Mouse (Mus musculus) CD8-positive naive resting alpha-beta T cell, adult 57 days (primary cell): Measurements from ENCODE around the gene Itm2c. TPM values are rescaled to one million over a fixed set of nuclear protein-coding genes. Genes with fewer than 3 reads are reported as not detected.

Experiments used
- total RNA-seq: library from RNA; stranded (reverse); gene quantifications from one replicate; pipeline ENCODE4 v1.2.4, GENCODE M21; 2023

The Itm2c gene
- total RNA-seq = 54.2 TPM

DNA sequence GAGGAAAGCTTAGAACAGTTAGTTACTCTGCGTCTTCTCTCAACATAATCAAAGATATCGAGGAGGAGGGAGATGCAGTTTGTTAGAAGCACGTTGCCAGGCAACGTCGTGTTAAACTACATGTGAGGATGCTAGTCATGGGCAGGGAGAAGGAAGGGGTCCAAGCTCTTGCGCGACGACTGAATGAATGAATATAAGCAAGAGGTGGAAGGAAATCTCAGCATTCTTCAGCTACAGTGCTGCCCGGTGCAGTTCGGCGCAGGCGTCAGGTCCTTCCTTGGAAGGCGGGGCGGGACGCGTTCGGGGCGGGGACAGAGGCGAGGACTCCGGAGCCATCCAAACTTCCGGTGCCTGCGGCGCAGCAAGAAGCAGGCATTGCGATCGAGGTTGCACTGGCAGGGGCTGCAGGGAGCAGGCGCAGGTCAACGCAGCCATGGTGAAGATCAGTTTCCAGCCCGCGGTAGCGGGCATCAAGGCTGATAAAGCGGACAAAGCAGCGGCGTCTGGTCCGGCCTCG is at the start of gene Itm2c:
Gene Itm2c (plus strand): TSS at position 51 of the 517 bp plus-strand sequence.

DNA sequence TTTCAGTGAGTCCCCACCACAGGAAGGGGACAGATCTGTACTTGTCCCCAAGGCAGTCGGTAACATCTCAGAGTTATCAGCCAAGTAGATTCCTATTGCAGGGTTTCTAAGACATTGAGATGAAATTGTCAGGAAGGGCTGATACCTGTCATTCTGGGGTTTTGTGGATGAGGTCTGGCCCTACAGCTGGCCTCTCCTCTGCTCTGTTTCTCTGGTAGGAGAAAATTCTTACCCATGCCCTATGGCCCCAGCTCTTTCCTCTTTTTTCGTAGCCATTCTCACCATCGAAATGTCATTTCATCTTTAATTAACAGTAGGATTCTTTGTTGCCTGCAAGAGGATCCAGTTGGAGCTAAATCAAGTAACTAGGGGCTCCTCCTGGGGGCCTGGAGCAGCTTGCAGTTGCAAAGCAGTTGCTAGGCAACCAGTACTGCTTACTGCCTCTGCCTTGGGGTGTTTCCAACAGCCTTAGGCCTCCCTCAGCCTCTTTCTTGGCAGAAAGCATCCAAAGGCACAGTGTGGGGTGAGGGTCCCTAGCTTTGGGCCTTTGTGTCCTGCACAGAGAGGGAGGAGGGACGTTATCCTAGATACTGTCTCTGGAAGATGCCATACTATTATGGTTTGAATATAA is 34.1 kb downstream of the Itm2c start, which contains the start of gene 4933407L21Rik:
Gene 4933407L21Rik (plus strand): TSS at position 427 of the 631 bp plus-strand sequence.

Other genes with a start within 250 kb of the Itm2c start
- 633 TPM for gene Sp100, start 244.3 kb upstream of the Itm2c start, total RNA-seq
- 27.8 TPM for gene A630001G21Rik, start 115.6 kb upstream of the Itm2c start, total RNA-seq
- 126 TPM for gene Cab39, start 100.8 kb upstream of the Itm2c start, total RNA-seq
- gene 4933407L21Rik, start 34.2 kb downstream of the Itm2c start, total RNA-seq = 0.52 TPM
- 2.9 TPM for gene Gpr55, start 66.7 kb downstream of the Itm2c start, total RNA-seq
- not detected for gene Spata3, start 122.5 kb downstream of the Itm2c start, total RNA-seq
- 0.80 TPM for gene 2810459M11Rik, start 151.6 kb downstream of the Itm2c start, total RNA-seq
- gene Psmd1, start 170.1 kb downstream of the Itm2c start, total RNA-seq = 43.8 TPM
- not detected for gene Htr2b, start 217.7 kb downstream of the Itm2c start, total RNA-seq
- not detected for gene Gm21972, start 239.4 kb downstream of the Itm2c start, total RNA-seq